Mouse (Mus musculus) small intestine, adult 2 months (tissue): ENCODE measurements around the gene Lrrc74b.

Experiments used
- CTCF ChIP-seq: fragments of 200-500 bp; IDR thresholded peaks from 2 replicates; pipeline ENCODE4 v1.5.1; 2012; ENCODE audit warnings: low read depth, mild to moderate bottlenecking, control low read depth, inconsistent platforms, low read length, moderate library complexity, mixed read lengths; ENCODE audit not compliant: insufficient replicate concordance, insufficient read length; ENCODE audit errors: extremely low read depth
- POLR2A ChIP-seq: fragments of 200-500 bp; IDR thresholded peaks from 2 replicates; pipeline ENCODE4 v1.6.1; 2012; ENCODE audit warnings: low read depth, mild to moderate bottlenecking, control low read depth, inconsistent platforms, low read length, moderate library complexity

- TF ChIP-seq POLR2A (no peak), CTCF (no peak)
These were observed 40.0 kb upstream of the Lrrc74b start for GRCm38 (mm10) chr16:17600944-17601562.
